Mouse (Mus musculus) kidney, embryonic 16.5 days (tissue): ENCODE data around the gene Acot7. TPM values are rescaled to one million over a fixed set of nuclear protein-coding genes. Genes with fewer than 3 reads are reported as not detected.

Source experiments
- ATAC-seq: fragments of 200-750 bp; cut with Nextera tagmentation; 2 replicates; pipeline ENCODE4 v1.8.0; 2017; ENCODE audit warnings: moderate TSS enrichment; ENCODE audit not compliant: low FRiP score, low TSS enrichment
- H3K27ac ChIP-seq: fragments of 300-500 bp; sonication (generic); 2 replicates; pipeline ENCODE4 v1.5.1; 2014; ENCODE audit warnings: low read length
- H3K27me3 ChIP-seq: fragments of 300-500 bp; sonication (generic); 2 replicates; pipeline ENCODE4 v1.6.1; 2014; ENCODE audit warnings: low read length, control low read depth, mixed read lengths; ENCODE audit not compliant: insufficient read depth
- H3K36me3 ChIP-seq: fragments of 300-500 bp; sonication (generic); 2 replicates; pipeline ENCODE4 v1.6.1; 2014; ENCODE audit warnings: low read length, control low read depth, mixed read lengths; ENCODE audit not compliant: insufficient read depth
- H3K4me1 ChIP-seq: fragments of 300-500 bp; sonication (generic); 2 replicates; pipeline ENCODE4 v1.6.1; 2014; ENCODE audit warnings: low read length, control low read depth, mixed read lengths; ENCODE audit not compliant: insufficient read depth
- H3K4me2 ChIP-seq: fragments of 300-500 bp; sonication (generic); replicated peaks from 2 replicates; pipeline ENCODE4 v1.6.1; 2014; ENCODE audit warnings: low read depth, low read length
- H3K4me3 ChIP-seq: fragments of 300-500 bp; sonication (generic); 2 replicates; pipeline ENCODE4 v1.5.1; 2014; ENCODE audit warnings: mild to moderate bottlenecking, low read length
- H3K9ac ChIP-seq: fragments of 300-500 bp; sonication (generic); replicated peaks from 2 replicates; pipeline ENCODE4 v1.6.1; 2014; ENCODE audit warnings: low read length
- H3K9me3 ChIP-seq: fragments of 300-500 bp; sonication (generic); 2 replicates; pipeline ENCODE4 v1.6.1; 2016; ENCODE audit warnings: low read length, control low read depth
- WGBS: fragments of 180-500 bp; shearing (Covaris S2); extraction: QIAGEN DNeasy Blood & Tissue Kit; methylation state at CpG from one replicate; pipeline ENCODE4 v1.1.7; 2014; 5-methylcytosine and 5-hydroxymethylcytosine counted together
- polyA plus RNA-seq: library from polyadenylated mRNA; unstranded; fragments of >200 nt; fragmentation: Nextera tagmentation; extraction: Ambion mirVana; gene quantifications from 2 replicates; pipeline ENCODE4 v1.2.1, GENCODE M21; 2015

Gene Acot7
- polyA plus RNA-seq, 1 experiment from 2014 or later = 76.4 TPM

DNA sequence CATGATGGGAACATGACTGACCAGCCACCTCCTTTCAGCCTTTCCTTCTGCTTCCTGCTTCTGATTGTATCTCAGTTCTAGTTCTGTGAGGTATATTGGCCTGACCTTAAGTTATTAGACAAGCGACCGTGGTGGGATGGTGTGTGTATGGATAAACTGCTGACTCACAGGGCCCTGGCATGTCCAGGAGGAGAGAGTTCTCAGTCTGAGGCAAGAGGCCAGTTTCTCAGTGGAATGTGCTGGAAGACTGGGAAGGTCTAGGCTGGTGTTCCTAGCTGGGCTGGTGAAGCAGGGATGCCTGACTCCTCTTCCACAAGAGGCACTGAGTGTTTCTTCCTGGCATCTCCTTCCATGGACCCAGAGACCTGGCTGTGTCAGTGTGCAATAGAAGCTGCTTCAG is 15.2 kb upstream of the Acot7 start:
- Histone ChIP-seq H3K9me3 (no peaks in the 10 kb centered on the region), H3K9ac (no peak overlapping the region), H3K4me1 (peaks cover 18% of the 10 kb centered on the region), H3K4me2 (no peak overlapping the region), H3K27me3 (peaks cover 49% of the 10 kb centered on the region), H3K36me3 (no peaks in the 10 kb centered on the region), H3K4me3 (no peak overlapping the region), H3K27ac (no peak overlapping the region)
- ATAC-seq = no peak
- WGBS = 62% methylated on average over 2 of the region's 2 CpGs

DNA sequence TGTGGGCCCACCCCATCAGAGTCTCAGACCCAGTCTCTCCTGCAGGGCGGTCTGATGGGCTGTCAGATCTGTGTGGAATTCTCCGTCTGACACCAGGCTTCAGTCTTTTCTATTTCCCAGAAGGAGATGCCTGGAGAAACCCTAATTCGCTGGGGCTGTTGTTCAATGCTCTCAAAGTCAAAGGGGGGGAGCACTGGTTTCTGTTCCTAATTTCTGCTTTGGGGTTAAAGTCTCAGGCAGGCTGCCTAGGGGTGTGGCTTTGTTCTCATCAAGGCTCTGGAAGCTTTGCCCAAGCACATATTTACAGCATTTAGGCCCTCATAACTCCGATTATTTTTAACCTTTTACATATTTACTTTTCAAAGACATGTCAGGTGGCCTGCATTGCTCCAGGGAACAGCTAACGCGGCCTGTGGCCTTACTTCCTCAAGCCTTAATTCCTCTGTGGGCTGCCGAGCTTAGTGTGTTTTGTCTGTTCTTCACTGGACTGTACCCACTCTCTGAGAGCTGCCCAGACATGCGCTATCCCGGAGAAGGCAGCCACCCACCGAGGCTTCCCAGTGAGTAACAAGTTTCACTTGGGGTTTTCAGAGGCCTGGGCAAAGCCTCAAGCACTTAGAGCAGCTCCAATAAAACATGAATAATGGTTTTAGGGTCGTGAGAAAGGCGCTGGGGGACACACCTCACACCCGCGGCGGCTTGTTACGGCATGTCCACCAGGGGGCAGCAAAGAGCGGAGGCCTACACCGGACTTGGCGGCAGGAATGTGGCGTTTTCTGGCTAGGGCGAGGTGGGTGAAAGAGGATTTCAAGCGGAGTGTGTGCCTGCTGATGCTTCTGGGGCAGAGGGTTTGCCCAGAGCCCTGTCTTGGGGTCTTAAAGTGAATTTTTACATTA is 12.7 kb upstream of the Acot7 start:
- H3K4me3 ChIP-seq = no peak overlapping the region
- 18% methylated on average over 22 of the region's 22 CpGs for WGBS
- H3K36me3 ChIP-seq = no peaks in the 10 kb centered on the region
- peak overlapping the region; percentile 6; the same call in 1 of the 2 replicates for H3K9ac ChIP-seq
- ATAC-seq = no peak
- no peaks in the 10 kb centered on the region for H3K9me3 ChIP-seq
- H3K27ac ChIP-seq = no peak overlapping the region
- H3K27me3 ChIP-seq = peaks cover 24% of the 10 kb centered on the region
- H3K4me2 ChIP-seq = 0 out of 2 replicates have a peak overlapping the region, but pooled peaks have one; percentile 22
- H3K4me1 ChIP-seq = no peaks in the 10 kb centered on the region

DNA sequence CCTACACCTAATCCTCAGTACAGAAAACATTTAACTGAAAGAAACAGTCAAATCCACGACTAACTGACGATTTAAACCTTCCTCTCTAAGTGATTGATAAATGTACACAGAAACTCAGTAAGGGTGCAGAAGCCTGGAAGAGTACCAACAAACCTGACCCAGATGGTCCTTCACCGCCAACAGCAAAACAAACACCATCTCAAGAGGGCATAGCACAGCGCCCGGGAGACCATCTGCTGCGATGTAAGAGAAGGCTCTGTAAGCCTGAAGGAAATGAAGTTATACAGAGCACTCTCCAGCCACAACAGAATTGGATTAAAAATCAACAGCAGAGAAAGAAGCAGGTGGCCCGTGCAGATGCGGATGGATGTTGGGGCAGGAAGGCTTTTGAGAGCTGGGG is 9.9 kb upstream of the Acot7 start:
- no peak overlapping the region for H3K4me2 ChIP-seq
- 57% methylated on average over 8 of the region's 8 CpGs for WGBS
- no peak overlapping the region for H3K27ac ChIP-seq
- no peaks in the 10 kb centered on the region for H3K27me3 ChIP-seq
- H3K4me3 ChIP-seq = no peak overlapping the region
- no peak for ATAC-seq
- peaks cover 4% of the 10 kb centered on the region for H3K9me3 ChIP-seq
- H3K9ac ChIP-seq = no peak overlapping the region
- no peaks in the 10 kb centered on the region for H3K36me3 ChIP-seq
- H3K4me1 ChIP-seq = no peaks in the 10 kb centered on the region

DNA sequence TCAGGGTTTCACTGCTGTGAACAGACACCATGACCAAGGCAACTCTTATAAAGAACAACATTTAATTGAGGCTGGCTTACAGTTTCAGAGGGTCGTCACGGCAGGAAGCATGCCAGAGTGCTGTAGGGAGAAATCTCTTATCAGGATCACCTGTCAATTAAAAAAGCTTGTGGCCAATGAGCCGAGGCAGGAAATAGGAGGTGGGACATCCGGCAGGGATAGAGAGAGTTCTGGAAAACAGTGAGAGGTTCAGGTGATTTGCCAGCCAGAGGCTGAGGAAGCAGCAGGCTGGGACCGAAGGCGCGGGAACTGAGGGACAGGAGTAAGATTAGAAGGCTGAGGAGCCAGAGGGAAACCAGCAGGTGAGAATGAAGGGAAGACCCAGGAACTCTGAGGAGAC is 8.8 kb upstream of the Acot7 start:
- Histone ChIP-seq H3K4me2 (no peak overlapping the region), H3K36me3 (no peaks in the 10 kb centered on the region), H3K9ac (no peak overlapping the region), H3K27ac (no peak overlapping the region), H3K9me3 (peaks cover 4% of the 10 kb centered on the region), H3K4me1 (no peaks in the 10 kb centered on the region), H3K4me3 (no peak overlapping the region), H3K27me3 (no peaks in the 10 kb centered on the region)
- WGBS = 71% methylated on average over 7 of the region's 7 CpGs
- no peak for ATAC-seq

DNA sequence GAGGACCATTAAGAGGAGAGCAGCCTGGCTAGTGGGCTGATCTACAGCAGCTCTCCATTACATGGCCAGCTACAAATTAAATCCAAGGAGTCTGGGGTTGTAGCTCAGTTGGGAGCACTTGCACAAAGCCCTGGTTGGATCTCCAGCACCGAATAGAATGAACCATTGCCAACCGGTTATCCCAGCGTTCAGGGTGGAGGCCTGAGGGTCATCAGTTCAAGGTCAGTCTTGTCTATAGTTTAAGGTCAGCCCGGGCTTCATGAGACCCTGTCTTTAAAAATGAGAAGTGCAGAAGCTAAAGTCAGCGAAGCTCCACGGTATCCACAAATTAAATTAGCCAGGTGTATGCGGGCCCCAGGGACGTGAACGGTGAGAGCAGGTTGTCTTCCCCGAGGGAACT is 7.6 kb upstream of the Acot7 start:
- H3K27ac ChIP-seq = no peak overlapping the region
- H3K9ac ChIP-seq = no peak overlapping the region
- WGBS = 77% methylated on average over 10 of the region's 10 CpGs
- peaks cover 4% of the 10 kb centered on the region for H3K9me3 ChIP-seq
- ATAC-seq = no peak
- H3K36me3 ChIP-seq = no peaks in the 10 kb centered on the region
- no peak overlapping the region for H3K4me2 ChIP-seq
- no peaks in the 10 kb centered on the region for H3K27me3 ChIP-seq
- no peaks in the 10 kb centered on the region for H3K4me1 ChIP-seq
- H3K4me3 ChIP-seq = no peak overlapping the region

DNA sequence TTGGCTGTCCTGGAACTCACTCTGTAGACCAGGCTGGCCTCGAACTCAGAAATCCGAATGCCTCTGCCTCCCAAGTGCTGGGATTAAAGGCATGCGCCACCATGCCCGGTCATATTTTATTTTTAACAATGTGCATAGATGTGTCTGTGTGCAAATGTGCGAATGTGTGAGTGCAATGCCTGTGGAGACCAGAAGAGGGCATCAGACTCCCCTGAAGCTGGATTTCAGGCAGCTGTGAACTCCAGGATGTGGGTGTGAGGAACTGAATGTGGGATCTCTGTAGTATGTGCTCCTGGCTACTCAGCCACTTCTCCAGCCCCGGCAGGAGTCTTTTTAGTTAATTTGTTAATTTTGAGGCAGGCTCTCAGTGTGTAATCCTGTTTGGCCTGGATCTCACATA is 6.4 kb upstream of the Acot7 start:
- WGBS = 84% methylated on average over 6 of the region's 6 CpGs
- Histone ChIP-seq H3K36me3 (no peaks in the 10 kb centered on the region), H3K27ac (no peak overlapping the region), H3K4me1 (no peaks in the 10 kb centered on the region), H3K9me3 (peaks cover 4% of the 10 kb centered on the region), H3K4me2 (no peak overlapping the region), H3K27me3 (no peaks in the 10 kb centered on the region), H3K9ac (no peak overlapping the region), H3K4me3 (no peak overlapping the region)
- no peak for ATAC-seq

DNA sequence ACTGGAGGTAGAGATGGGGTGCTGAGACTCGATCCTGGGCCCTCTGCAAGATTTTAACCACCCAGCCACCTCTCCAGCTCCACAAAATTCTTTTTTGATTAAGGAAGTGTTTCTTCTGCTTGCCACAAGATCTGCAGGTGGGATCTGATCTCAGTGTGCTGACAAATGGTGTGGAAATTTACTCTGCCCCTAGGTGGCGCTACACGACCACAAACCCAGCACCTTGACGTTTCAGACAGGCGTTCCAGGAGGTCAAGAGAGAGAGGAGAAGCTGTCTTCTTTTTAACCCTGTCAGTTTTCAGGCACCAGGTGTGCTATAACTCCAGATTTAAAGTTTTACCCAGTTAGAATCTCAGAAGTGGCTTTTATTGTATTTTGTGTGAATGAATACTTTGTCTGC is 4.9 kb upstream of the Acot7 start:
- no peak overlapping the region for H3K27ac ChIP-seq
- peaks cover 4% of the 10 kb centered on the region for H3K9me3 ChIP-seq
- peaks cover 4% of the 10 kb centered on the region for H3K4me1 ChIP-seq
- H3K4me2 ChIP-seq = no peak overlapping the region
- 2% methylated on average over 5 of the region's 5 CpGs for whole genome bisulfite sequencing
- no peaks in the 10 kb centered on the region for H3K36me3 ChIP-seq
- no peak overlapping the region for H3K4me3 ChIP-seq
- H3K9ac ChIP-seq = no peak overlapping the region
- H3K27me3 ChIP-seq = no peaks in the 10 kb centered on the region
- no peak for ATAC-seq

DNA sequence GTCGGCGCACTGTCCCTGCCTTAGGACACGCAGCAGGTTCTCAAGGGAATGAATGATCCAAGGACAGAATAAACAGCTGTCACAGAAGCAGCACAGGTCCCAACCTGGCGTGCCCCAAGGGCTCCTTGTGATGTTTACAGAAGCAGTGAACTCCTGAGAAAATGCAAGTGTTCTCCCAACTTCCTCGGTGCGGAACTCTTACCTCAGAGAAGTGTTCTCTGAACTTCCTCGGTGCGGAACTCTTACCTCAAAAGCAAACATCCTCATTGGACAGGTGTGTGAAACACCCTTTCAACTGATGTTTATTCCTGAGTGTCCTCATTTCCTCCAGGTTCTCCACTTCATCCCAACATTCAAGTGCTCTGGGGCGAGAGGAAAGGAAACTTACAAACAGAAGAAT is 4.0 kb upstream of the Acot7 start:
- no peak overlapping the region for H3K4me2 ChIP-seq
- 83% methylated on average over 9 of the region's 9 CpGs for WGBS
- no peak overlapping the region for H3K9ac ChIP-seq
- H3K27me3 ChIP-seq = no peaks in the 10 kb centered on the region
- H3K9me3 ChIP-seq = peaks cover 4% of the 10 kb centered on the region
- H3K4me3 ChIP-seq = no peak overlapping the region
- no peak for ATAC-seq
- no peak overlapping the region for H3K27ac ChIP-seq
- peaks cover 11% of the 10 kb centered on the region for H3K4me1 ChIP-seq
- H3K36me3 ChIP-seq = no peaks in the 10 kb centered on the region

DNA sequence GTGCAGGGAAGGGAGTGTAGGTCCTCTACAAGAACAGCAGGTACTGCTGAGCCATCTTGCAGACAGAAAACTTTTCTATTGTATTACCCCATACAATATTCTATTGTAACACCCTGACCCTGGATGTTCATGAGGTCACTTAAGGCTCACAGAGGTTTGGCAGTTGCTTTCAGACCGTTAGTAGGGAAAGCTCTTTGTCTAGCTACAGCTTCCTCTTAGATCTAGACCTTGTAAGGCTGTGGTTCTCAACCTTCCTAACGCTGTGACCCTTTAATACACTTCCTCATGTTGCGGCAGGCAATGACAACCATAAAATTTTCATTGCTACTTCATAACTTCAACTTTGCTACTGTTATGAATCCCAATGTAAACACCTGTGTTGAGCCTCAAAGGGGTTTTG is 1.3 kb upstream of the Acot7 start:
- no peak overlapping the region for H3K4me3 ChIP-seq
- no peak overlapping the region for H3K27ac ChIP-seq
- H3K9ac ChIP-seq = no peak overlapping the region
- H3K9me3 ChIP-seq = peaks cover 1% of the 10 kb centered on the region
- no peak overlapping the region for H3K4me2 ChIP-seq
- peaks cover 26% of the 10 kb centered on the region for H3K4me1 ChIP-seq
- H3K27me3 ChIP-seq = no peaks in the 10 kb centered on the region
- ATAC-seq = no peak
- no peaks in the 10 kb centered on the region for H3K36me3 ChIP-seq
- 79% methylated on average over 3 of the region's 3 CpGs for WGBS

DNA sequence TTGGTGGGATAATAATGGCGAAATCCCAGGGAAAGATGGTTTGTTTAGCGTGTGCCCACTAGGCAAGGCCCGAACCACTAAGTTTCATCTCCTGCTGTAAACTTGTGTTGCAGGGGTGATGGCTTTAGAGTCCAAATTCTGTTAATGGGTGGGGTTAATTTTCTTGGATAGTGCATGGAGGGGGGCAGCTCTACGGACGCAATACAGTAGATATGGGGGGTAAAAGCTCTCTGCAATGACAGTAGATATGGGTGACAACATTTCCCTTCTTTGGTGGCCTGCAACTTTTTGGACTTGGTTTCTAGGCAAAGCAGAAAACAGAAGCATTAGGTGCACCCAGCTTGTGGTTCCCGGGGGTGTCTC is 779 bp upstream of the Acot7 start:
- Histone ChIP-seq H3K9ac (peak overlapping the region; percentile 83), H3K4me1 (peaks cover 26% of the 10 kb centered on the region), H3K36me3 (no peaks in the 10 kb centered on the region), H3K9me3 (no peaks in the 10 kb centered on the region), H3K27me3 (no peaks in the 10 kb centered on the region), H3K4me3 (peak overlapping the region; percentile 71), H3K27ac (peak overlapping the region; percentile 77; the same call in 1 of the 2 replicates), H3K4me2 (peak overlapping the region; percentile 96)
- WGBS = 68% methylated on average over 6 of the region's 6 CpGs
- no peak for ATAC-seq
